Mouse (Mus musculus) midbrain, embryonic 16.5 days (tissue): Measurements from ENCODE around the gene Slc25a29. TPM values are rescaled to one million over a fixed set of nuclear protein-coding genes. Genes with fewer than 3 reads are reported as not detected.

ENCODE experiments used
- ATAC-seq: fragments of 200-750 bp; cut with Nextera tagmentation; 2 replicates; pipeline ENCODE4 v1.8.0; 2017; ENCODE audit warnings: moderate TSS enrichment
- H3K27ac ChIP-seq: fragments of 300-500 bp; sonication (generic); 2 replicates; pipeline ENCODE4 v1.5.1; 2014; ENCODE audit warnings: mild to moderate bottlenecking, low read length, mixed read lengths
- H3K27me3 ChIP-seq: fragments of 300-500 bp; sonication (generic); 2 replicates; pipeline ENCODE4 v1.6.1; 2014; ENCODE audit warnings: low read depth, low read length, mixed read lengths; ENCODE audit not compliant: control insufficient read depth, insufficient read depth
- H3K36me3 ChIP-seq: fragments of 300-500 bp; sonication (generic); 2 replicates; pipeline ENCODE4 v1.6.1; 2014; ENCODE audit warnings: mild to moderate bottlenecking, low read length, moderate library complexity, mixed read lengths; ENCODE audit not compliant: control insufficient read depth, insufficient read depth
- H3K4me1 ChIP-seq: fragments of 300-500 bp; sonication (generic); 2 replicates; pipeline ENCODE4 v1.6.1; 2014; ENCODE audit warnings: mild to moderate bottlenecking, low read length, mixed read lengths; ENCODE audit not compliant: control insufficient read depth, insufficient read depth
- H3K4me2 ChIP-seq: fragments of 300-500 bp; sonication (generic); 2 replicates; pipeline ENCODE4 v1.6.1; 2014; ENCODE audit warnings: mild to moderate bottlenecking, low read length, mixed read lengths
- H3K4me3 ChIP-seq: fragments of 300-500 bp; sonication (generic); 2 replicates; pipeline ENCODE4 v1.5.1; 2014; ENCODE audit warnings: low read depth, mild to moderate bottlenecking, low read length, moderate library complexity, mixed read lengths
- H3K9ac ChIP-seq: fragments of 300-500 bp; sonication (generic); 2 replicates; pipeline ENCODE4 v1.6.1; 2014; ENCODE audit warnings: low read depth, low read length, mixed read lengths
- H3K9me3 ChIP-seq: fragments of 300-500 bp; sonication (generic); replicated peaks from 2 replicates; pipeline ENCODE4 v1.6.1; 2014; ENCODE audit warnings: mild to moderate bottlenecking, low read length, mixed read lengths; ENCODE audit not compliant: control insufficient read depth, poor library complexity, severe bottlenecking
- WGBS: fragments of 180-500 bp; shearing (Covaris S2); extraction: QIAGEN DNeasy Blood & Tissue Kit; methylation state at CpG from one replicate; pipeline ENCODE4 v1.1.7; 2014; 5-methylcytosine and 5-hydroxymethylcytosine counted together
- polyA plus RNA-seq: library from polyadenylated mRNA; unstranded; fragments of >200 nt; fragmentation: Nextera tagmentation; extraction: Ambion mirVana; gene quantifications from 2 replicates; pipeline ENCODE4 v1.2.1, GENCODE M21; 2015

Slc25a29 gene
- polyA plus RNA-seq, 1 experiment from 2014 or later = 19.8 TPM

DNA sequence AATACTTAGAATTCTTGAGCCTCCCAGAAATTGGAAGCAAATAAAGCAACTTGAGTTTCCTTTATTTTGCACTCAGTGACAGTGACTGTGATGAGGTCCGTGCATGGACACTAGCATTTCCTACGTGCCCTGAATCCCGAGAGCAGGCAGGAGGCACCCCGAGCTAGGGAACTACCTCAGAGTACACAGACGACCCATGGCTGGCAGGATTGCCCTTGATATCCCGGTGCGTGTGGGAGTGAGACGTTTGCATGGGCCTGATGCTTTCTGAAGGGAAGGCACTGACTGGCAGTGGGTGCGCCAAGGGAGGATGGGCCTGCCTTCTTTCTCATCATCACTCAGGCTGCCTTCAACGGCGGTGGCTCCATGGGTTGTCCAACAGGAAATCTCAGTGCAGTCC, 19.1 kb downstream of the Slc25a29 start:
- 83% methylated on average over 11 of the region's 11 CpGs for WGBS
- ATAC-seq = no peak
- H3K9me3 ChIP-seq = no peaks in the 10 kb centered on the region
- no peak overlapping the region for H3K9ac ChIP-seq
- H3K27ac ChIP-seq = no peak overlapping the region
- no peak overlapping the region for H3K4me2 ChIP-seq
- H3K27me3 ChIP-seq = no peaks in the 10 kb centered on the region
- no peaks in the 10 kb centered on the region; the same call in 1 of the 2 replicates for H3K4me1 ChIP-seq
- H3K4me3 ChIP-seq = no peak overlapping the region
- H3K36me3 ChIP-seq = no peaks in the 10 kb centered on the region

DNA sequence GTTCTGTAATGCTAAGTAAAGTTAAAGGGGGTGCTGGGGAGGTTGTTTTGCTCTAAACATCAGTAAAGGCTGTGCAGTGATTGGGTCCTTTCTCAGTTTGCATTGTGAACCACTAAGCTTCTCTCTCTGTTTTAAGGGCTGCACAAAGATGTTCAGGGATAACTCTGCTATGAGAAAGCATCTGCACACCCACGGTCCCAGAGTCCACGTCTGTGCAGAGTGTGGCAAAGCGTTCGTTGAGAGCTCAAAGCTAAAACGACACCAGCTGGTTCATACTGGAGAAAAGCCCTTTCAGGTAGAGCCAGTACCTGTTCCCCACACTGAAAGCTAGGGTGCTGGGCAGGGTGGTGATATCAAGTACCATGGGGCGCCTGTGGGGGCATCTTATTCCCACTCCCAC, 21.2 kb downstream of the Slc25a29 start:
- Histone ChIP-seq H3K4me3 (no peak overlapping the region), H3K9ac (no peak overlapping the region), H3K27ac (no peak overlapping the region), H3K27me3 (no peaks in the 10 kb centered on the region), H3K4me1 (no peaks in the 10 kb centered on the region; the same call in 1 of the 2 replicates), H3K36me3 (no peaks in the 10 kb centered on the region), H3K4me2 (no peak overlapping the region), H3K9me3 (no peaks in the 10 kb centered on the region)
- 96% methylated on average over 6 of the region's 6 CpGs for WGBS
- no peak for ATAC-seq

DNA sequence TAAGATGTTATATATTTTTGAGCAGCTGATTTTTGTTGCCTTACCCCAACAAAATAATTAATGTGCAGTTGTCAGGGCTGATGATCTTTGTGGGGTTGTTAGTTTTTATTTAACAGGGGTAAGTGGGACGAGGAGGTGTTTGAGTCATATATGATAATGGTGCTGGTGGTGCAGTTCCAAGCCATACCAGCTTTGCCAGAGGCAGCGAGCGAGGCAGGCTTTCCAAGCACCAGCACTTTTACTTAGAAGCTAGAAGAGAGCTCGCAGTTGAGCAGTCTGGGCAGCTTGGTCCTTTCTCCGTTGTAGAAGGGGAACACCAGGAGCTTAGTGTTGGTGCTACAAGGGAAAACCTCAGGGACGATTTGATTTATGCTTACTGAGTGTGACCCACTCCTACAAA, 23.2 kb downstream of the Slc25a29 start:
- 89% methylated on average over 6 of the region's 6 CpGs for WGBS
- Histone ChIP-seq H3K9me3 (no peaks in the 10 kb centered on the region), H3K4me3 (no peak overlapping the region), H3K9ac (no peak overlapping the region), H3K4me1 (no peaks in the 10 kb centered on the region; the same call in 1 of the 2 replicates), H3K27ac (no peak overlapping the region), H3K4me2 (no peak overlapping the region), H3K27me3 (no peaks in the 10 kb centered on the region), H3K36me3 (no peaks in the 10 kb centered on the region; the same call in 1 of the 2 replicates)
- ATAC-seq = no peak

DNA sequence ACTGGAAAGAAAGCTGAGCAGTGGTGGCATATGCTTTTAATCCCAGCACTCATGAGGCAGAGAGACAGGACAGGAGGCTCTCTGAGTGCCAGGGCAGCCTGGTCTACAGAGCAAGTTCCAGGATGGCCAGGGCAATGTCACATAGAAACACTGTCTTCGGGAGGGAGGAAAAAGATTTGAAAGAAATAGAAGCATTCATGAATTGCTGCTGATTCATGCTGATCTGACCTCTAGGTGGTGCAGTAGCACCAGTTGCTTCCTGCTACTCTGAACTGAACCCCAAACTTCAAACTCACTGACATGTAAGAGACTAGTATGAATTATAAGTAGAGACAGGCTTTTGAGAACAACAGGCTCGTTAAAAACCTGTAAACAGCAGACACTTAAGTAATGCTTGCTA, 24.6 kb downstream of the Slc25a29 start:
- Histone ChIP-seq H3K27me3 (no peaks in the 10 kb centered on the region), H3K4me2 (no peak overlapping the region), H3K9me3 (no peaks in the 10 kb centered on the region), H3K36me3 (no peaks in the 10 kb centered on the region; the same call in 1 of the 2 replicates), H3K4me1 (no peaks in the 10 kb centered on the region; the same call in 1 of the 2 replicates), H3K4me3 (no peak overlapping the region), H3K9ac (no peak overlapping the region), H3K27ac (no peak overlapping the region)
- ATAC-seq = no peak
- 55% methylated on average over 2 of the region's 2 CpGs for WGBS

DNA sequence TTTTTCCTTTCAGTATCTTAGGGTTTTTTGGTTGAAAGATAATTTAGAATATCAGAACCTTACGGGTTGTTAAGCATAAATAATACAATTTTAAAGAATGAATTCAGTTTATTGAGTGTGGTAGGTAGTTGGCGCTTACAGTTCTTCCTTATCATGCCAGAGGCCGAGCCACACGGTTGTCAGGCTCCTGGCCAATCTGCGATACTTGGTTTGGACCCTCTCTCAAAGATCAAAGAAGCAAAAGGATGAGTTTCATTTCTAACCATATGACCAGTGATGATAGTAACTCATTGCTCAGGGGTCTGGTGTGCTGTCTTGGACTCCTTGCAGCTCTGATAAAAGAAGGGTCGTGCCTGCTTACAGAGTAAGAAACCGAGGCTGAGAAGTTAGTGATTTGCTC, 25.4 kb downstream of the Slc25a29 start:
- H3K27ac ChIP-seq = no peak overlapping the region
- no peak overlapping the region for H3K9ac ChIP-seq
- H3K4me2 ChIP-seq = no peak overlapping the region
- no peak overlapping the region for H3K4me3 ChIP-seq
- no peaks in the 10 kb centered on the region; the same call in 1 of the 2 replicates for H3K4me1 ChIP-seq
- H3K27me3 ChIP-seq = no peaks in the 10 kb centered on the region
- 95% methylated on average over 7 of the region's 7 CpGs for WGBS
- no peak for ATAC-seq
- no peaks in the 10 kb centered on the region for H3K9me3 ChIP-seq
- no peaks in the 10 kb centered on the region; the same call in 1 of the 2 replicates for H3K36me3 ChIP-seq

DNA sequence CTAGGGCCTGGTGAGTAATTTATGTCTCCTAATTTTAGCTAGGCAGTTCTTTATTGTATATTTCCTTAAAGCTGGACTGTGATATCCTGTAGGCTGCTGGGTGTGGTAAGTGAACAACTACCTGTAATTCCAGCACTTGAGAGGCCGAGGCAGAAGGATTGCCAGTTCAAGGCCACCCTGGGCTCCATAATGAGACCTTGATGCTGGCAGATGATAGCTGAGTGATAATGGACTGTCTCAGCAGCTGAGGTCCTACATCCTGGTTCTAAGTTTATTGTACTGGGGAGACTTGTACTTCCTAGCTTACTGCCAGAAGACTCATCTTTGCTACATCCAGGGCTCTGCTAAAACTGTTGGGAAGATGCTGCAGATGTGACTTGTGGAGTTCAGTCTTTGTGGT, 25.9 kb downstream of the Slc25a29 start:
- no peaks in the 10 kb centered on the region for H3K27me3 ChIP-seq
- no peaks in the 10 kb centered on the region for H3K9me3 ChIP-seq
- no peak overlapping the region for H3K9ac ChIP-seq
- no peak for ATAC-seq
- no peak overlapping the region for H3K4me3 ChIP-seq
- H3K27ac ChIP-seq = no peak overlapping the region
- no peak overlapping the region for H3K4me2 ChIP-seq
- H3K4me1 ChIP-seq = no peaks in the 10 kb centered on the region; the same call in 1 of the 2 replicates
- 89% methylated on average over 1 of the region's 1 CpGs for WGBS
- no peaks in the 10 kb centered on the region; the same call in 1 of the 2 replicates for H3K36me3 ChIP-seq

DNA sequence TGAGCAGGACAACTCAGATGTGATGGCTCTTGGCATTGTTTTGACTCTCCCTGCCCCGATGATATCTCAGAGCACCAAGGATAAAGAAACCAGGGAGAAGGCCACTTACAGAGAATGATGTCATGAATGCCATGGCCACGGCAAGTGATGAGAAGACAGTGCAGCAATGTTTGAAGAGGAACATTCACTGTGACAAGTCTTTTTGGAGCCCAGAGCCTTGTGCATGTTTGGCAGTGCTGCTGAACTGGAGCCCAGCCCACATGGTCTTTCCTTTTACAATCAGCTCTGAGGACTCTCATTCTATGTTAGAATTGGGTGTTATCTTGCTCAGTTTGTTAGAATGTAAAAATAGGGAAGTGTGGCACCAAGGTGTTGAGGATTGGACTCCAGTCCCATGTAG, 27.2 kb downstream of the Slc25a29 start:
- no peak for ATAC-seq
- H3K4me3 ChIP-seq = no peak overlapping the region
- WGBS = 88% methylated on average over 2 of the region's 2 CpGs
- H3K9me3 ChIP-seq = no peaks in the 10 kb centered on the region
- no peak overlapping the region for H3K27ac ChIP-seq
- no peaks in the 10 kb centered on the region; the same call in 1 of the 2 replicates for H3K36me3 ChIP-seq
- no peaks in the 10 kb centered on the region; the same call in 1 of the 2 replicates for H3K4me1 ChIP-seq
- H3K27me3 ChIP-seq = no peaks in the 10 kb centered on the region
- H3K9ac ChIP-seq = no peak overlapping the region
- no peak overlapping the region for H3K4me2 ChIP-seq

DNA sequence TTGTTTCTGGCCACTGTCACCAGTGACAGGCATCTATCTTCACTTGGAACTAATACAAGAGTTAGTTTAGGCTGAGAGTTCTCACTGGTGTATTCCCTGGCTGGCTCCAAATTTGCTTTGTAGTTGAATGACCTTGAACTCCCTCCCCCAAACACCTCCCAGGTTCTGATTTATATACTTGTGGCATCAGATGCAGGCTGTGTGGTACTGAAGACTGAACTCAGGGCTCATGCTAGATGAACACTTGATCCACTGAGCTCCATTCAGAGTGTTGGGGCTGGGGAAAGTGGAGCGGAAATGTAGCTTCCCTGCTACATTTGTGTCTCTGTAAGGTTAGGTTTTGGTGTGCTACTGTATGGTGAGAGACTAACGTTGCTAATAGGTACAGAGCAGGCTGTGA, 31.3 kb downstream of the Slc25a29 start:
- Histone ChIP-seq H3K9me3 (no peaks in the 10 kb centered on the region), H3K27ac (no peak overlapping the region), H3K36me3 (no peaks in the 10 kb centered on the region; the same call in 1 of the 2 replicates), H3K27me3 (no peaks in the 10 kb centered on the region), H3K9ac (no peak overlapping the region), H3K4me1 (peaks cover 15% of the 10 kb centered on the region), H3K4me3 (no peak overlapping the region), H3K4me2 (no peak overlapping the region)
- ATAC-seq = no peak
- 88% methylated on average over 2 of the region's 2 CpGs for WGBS

DNA sequence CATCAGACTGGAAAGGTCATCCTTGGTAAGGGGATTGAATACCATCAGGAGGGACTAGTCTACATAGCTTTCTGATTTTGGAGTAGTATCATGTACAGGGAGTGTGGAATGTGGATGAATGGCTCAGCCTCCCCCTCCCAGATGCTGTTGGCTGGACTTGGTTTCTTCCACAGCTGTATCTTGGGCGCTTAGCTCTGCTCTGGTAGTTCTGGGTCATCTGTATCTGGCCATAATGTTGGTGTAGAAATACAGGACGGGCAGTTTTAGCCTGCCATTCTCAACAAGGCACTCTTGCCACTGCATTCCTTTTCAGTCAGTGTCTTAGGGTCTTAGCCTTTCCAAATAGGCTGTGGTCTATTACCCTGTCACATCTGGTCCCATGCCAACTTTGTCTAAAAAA, 34.1 kb downstream of the Slc25a29 start:
- Histone ChIP-seq H3K4me2 (no peak overlapping the region), H3K36me3 (no peaks in the 10 kb centered on the region), H3K4me1 (peaks cover 22% of the 10 kb centered on the region), H3K27me3 (no peaks in the 10 kb centered on the region), H3K4me3 (no peak overlapping the region), H3K9ac (no peak overlapping the region), H3K27ac (no peak overlapping the region), H3K9me3 (no peaks in the 10 kb centered on the region)
- 82% methylated on average over 2 of the region's 2 CpGs for WGBS
- ATAC-seq = no peak
